Mouse (Mus musculus): ENCODE measurements around the gene Retreg3.

Retreg3 gene

GRCm38 (mm10) chr11:101050359-101050758 lies 69.3 kb downstream of the Retreg3 start:
- DNase-seq = no peak

- no peak for DNase-seq
Measured at GRCm38 (mm10) chr11:101047502-101047901, 72.2 kb downstream of the Retreg3 start.

GRCm38 (mm10) chr11:101046440-101046839 lies 73.3 kb downstream of the Retreg3 start:
- no peak for DNase-seq

All from retina, postnatal 1 day (tissue).